Mouse (Mus musculus): Measurements from ENCODE around the gene Ddx58. TPM values are rescaled to one million over a fixed set of nuclear protein-coding genes. Genes with fewer than 3 reads are reported as not detected.

The Ddx58 gene
- 1 to 10 TPM; 3.3 to 4.0 TPM for total RNA-seq (2021)

- DNase-seq = peak; percentile 17
- intact Hi-C loops (cut with DNase I) = no loop called here
These were observed at the start of gene Ddx58 for GRCm38 (mm10) chr4:40239409-40240271. Ddx58 (minus strand) TSS chr4:40239828.

- intact Hi-C loops (cut with DNase I) = no loop called here
- DNase-seq = no peak
These were observed 49.4 kb upstream of the Ddx58 start for GRCm38 (mm10) chr4:40289046-40289445.

- DNase-seq = no peak
- intact Hi-C loops (cut with DNase I) = no loop called here
These were observed 47.8 kb upstream of the Ddx58 start for GRCm38 (mm10) chr4:40287415-40287814.

- intact Hi-C loops (cut with DNase I) = no loop called here
- peak; percentile 61 for DNase-seq
These were observed 46.0 kb upstream of the Ddx58 start for GRCm38 (mm10) chr4:40285582-40285981.

- intact Hi-C loops (cut with DNase I) = no loop called here
- peak; percentile 98 for DNase-seq
These were observed 39.8 kb upstream of the Ddx58 start, which contains the start of gene Ndufb6 for GRCm38 (mm10) chr4:40279276-40279900. Ndufb6 (minus strand) TSS chr4:40279421.

- intact Hi-C loops (cut with DNase I) = no loop called here
- DNase-seq = no peak
These were observed 39.2 kb upstream of the Ddx58 start for GRCm38 (mm10) chr4:40278880-40279275.

GRCm38 (mm10) chr4:40269430-40270032 is 29.9 kb upstream of the Ddx58 start, which contains the start of the genes Smim27 and Topors:
Smim27 (plus strand) TSS chr4:40269579.
Topors (minus strand) TSS chr4:40269850.
- DNase-seq = peak; percentile 94
- intact Hi-C loops (cut with DNase I) = no loop called here

- intact Hi-C loops (cut with DNase I) = no loop called here
- DNase-seq = no peak
These were observed 29.2 kb upstream of the Ddx58 start for GRCm38 (mm10) chr4:40268835-40269234.

- intact Hi-C loops (cut with DNase I) = no loop called here
- peak; percentile 96 for DNase-seq
These were observed 28.7 kb upstream of the Ddx58 start for GRCm38 (mm10) chr4:40268204-40268813.

GRCm38 (mm10) chr4:40267681-40268080 is 28.1 kb upstream of the Ddx58 start:
- DNase-seq = no peak
- intact Hi-C loops (cut with DNase I) = no loop called here

- DNase-seq = no peak
- intact Hi-C loops (cut with DNase I) = no loop called here
These were observed 24.7 kb upstream of the Ddx58 start for GRCm38 (mm10) chr4:40264321-40264720.

- DNase-seq = no peak
- intact Hi-C loops (cut with DNase I) = no loop called here
These were observed 14.9 kb upstream of the Ddx58 start for GRCm38 (mm10) chr4:40254385-40255103.

- intact Hi-C loops (cut with DNase I) = no loop called here
These were observed 14.1 kb upstream of the Ddx58 start for GRCm38 (mm10) chr4:40253766-40254165.

GRCm38 (mm10) chr4:40250984-40251383 is 11.4 kb upstream of the Ddx58 start:
- DNase-seq = no peak
- intact Hi-C loops (cut with DNase I) = no loop called here

More at GRCm38 (mm10) chr4:40253766-40254165, 14.1 kb upstream of the Ddx58 start:
- DNase-seq = no peak

- intact Hi-C loops (cut with DNase I) = no loop called here
- no peak for DNase-seq
These were observed 4.4 kb upstream of the Ddx58 start for GRCm38 (mm10) chr4:40244035-40244434.

- intact Hi-C loops (cut with DNase I) = no loop called here
- no peak for DNase-seq
These were observed 3.4 kb upstream of the Ddx58 start for GRCm38 (mm10) chr4:40243006-40243405.

- intact Hi-C loops (cut with DNase I) = no loop called here
- no peak for DNase-seq
These were observed 2.3 kb upstream of the Ddx58 start for GRCm38 (mm10) chr4:40241928-40242327.

- intact Hi-C loops (cut with DNase I) = no loop called here
- DNase-seq = no peak
These were observed 680 bp upstream of the Ddx58 start for GRCm38 (mm10) chr4:40240272-40240744.

GRCm38 (mm10) chr4:40238483-40239408 is 882 bp downstream of the Ddx58 start:
- intact Hi-C loops (cut with DNase I) = no loop called here
- peak; percentile 14 for DNase-seq

Data from left cerebral cortex, postnatal 4 days (tissue).